Mouse (Mus musculus): ENCODE measurements around the gene Mterf1b.

Mterf1b gene

DNA sequence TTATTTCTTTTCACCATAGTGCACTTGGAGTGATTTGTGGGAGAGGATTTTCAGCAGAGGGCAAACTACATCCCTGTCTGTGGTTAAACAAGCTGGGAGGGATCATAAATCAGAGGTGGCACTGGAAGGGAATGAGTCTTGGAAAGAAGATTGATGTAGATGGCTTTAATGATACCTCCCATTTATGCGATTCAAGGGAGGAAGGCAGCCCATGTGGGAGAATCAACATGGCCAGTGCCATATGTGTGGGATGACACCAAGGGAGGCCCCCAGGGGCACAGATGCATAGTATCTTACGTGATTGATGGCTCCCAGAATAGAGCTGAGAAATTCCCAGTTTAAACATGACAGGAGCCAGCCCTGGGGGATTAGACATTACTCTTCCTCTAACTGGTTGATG, 48.0 kb downstream of the Mterf1b start:
- in situ Hi-C loops (cut with MboI, MseI), result no loop called here

DNA sequence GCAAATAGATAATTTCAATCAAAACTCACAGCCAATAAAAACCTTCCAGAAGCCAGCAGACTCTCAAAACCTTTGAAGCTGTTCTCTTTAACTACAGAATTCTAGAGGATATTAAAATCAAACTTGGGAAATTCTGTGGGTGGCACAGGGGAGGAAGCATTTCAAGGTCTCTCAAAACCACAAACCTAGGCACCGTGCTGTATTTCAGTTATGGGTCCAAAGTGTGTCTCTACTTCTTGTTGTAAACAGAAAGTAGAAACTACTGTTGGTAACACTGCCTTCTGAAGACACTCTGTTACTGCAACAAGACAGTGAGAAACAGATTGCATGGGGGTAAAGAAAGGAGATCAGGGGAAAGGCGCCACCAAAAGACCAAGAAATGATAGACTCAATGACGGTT, 52.8 kb downstream of the Mterf1b start:
- in situ Hi-C loops (cut with MboI, MseI), result no loop called here

DNA sequence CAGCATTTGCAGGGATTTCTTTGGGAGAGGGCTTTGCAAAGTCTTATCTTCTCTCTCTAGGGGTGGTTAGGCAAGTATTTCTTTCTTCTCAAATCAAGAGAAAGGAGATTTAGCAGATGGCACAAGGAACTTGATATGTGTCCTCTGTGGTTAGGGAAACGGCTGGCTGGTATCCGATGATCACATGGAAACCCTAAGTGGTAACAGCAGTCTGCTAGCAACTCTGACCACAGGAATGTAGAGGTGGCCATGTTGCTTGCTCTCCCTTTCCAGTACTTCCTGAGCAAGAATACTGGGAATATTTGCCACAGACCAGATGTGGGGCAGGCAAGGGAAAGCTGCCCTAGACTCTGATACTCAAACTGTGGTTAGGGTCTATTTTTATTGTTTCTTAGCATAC, 53.9 kb downstream of the Mterf1b start:
- in situ Hi-C loops (cut with MboI, MseI), result no loop called here
